Mouse (Mus musculus) retina, embryonic 14.5 days (tissue): Measurements from ENCODE around the gene 4930568D16Rik.

ENCODE experiments used
- DNase-seq: peaks from one replicate; pipeline ENCODE4 v3.0.0-alpha.2; 2015; ENCODE audit warnings: low spot score

The 4930568D16Rik gene

GRCm38 (mm10) chr2:35342605-35343004, 24.9 kb downstream of the 4930568D16Rik start:
- no peak for DNase-seq

GRCm38 (mm10) chr2:35338707-35339106, 28.8 kb downstream of the 4930568D16Rik start:
- DNase-seq = no peak

GRCm38 (mm10) chr2:35338036-35338435, 29.5 kb downstream of the 4930568D16Rik start:
- no peak for DNase-seq

- no peak for DNase-seq
Observed at GRCm38 (mm10) chr2:35337419-35337818, 30.1 kb downstream of the 4930568D16Rik start.

GRCm38 (mm10) chr2:35336388-35337280, 30.9 kb downstream of the 4930568D16Rik start, which contains the start of gene Stom:
Gene Stom (minus strand): TSS chr2:35336976.
- DNase-seq = peak; percentile 98

GRCm38 (mm10) chr2:35335620-35336019, 31.9 kb downstream of the 4930568D16Rik start:
- DNase-seq = peak; percentile 17

- no peak for DNase-seq
Observed at GRCm38 (mm10) chr2:35333670-35334069, 33.9 kb downstream of the 4930568D16Rik start.

GRCm38 (mm10) chr2:35331205-35331604, 36.3 kb downstream of the 4930568D16Rik start:
- DNase-seq = no peak

- no peak for DNase-seq
Observed at GRCm38 (mm10) chr2:35329061-35329460, 38.5 kb downstream of the 4930568D16Rik start.

GRCm38 (mm10) chr2:35328064-35328792, 39.3 kb downstream of the 4930568D16Rik start:
- DNase-seq = no peak

- no peak for DNase-seq
Observed at GRCm38 (mm10) chr2:35327583-35327982, 39.9 kb downstream of the 4930568D16Rik start.

GRCm38 (mm10) chr2:35326931-35327330, 40.6 kb downstream of the 4930568D16Rik start:
- DNase-seq = peak; percentile 32

- no peak for DNase-seq
Observed at GRCm38 (mm10) chr2:35325930-35326329, 41.6 kb downstream of the 4930568D16Rik start.

GRCm38 (mm10) chr2:35322404-35323164, 44.9 kb downstream of the 4930568D16Rik start:
- no peak for DNase-seq

GRCm38 (mm10) chr2:35320399-35320798, 47.1 kb downstream of the 4930568D16Rik start:
- DNase-seq = no peak

- no peak for DNase-seq
Observed at GRCm38 (mm10) chr2:35318405-35318804, 49.1 kb downstream of the 4930568D16Rik start.

- no peak for DNase-seq
Observed at GRCm38 (mm10) chr2:35317604-35318003, 49.9 kb downstream of the 4930568D16Rik start.

GRCm38 (mm10) chr2:35314300-35314699, 53.2 kb downstream of the 4930568D16Rik start:
- no peak for DNase-seq

GRCm38 (mm10) chr2:35309906-35310493, 57.5 kb downstream of the 4930568D16Rik start:
- no peak for DNase-seq

- DNase-seq = no peak
Observed at GRCm38 (mm10) chr2:35308166-35308565, 59.4 kb downstream of the 4930568D16Rik start.
